Mouse (Mus musculus): ENCODE data around the gene Rgs3. TPM values are rescaled to one million over a fixed set of nuclear protein-coding genes. Genes with fewer than 3 reads are reported as not detected.

The Rgs3 gene
- total RNA-seq, 2 experiments from 2014 or later: 8.6 to 10.3 TPM

GRCm38 (mm10) chr4:62644031-62644793 lies 84.6 kb downstream of the Rgs3 start:
- TF ChIP-seq CTCF (IDR thresholded peaks at IDR 0.05): no peak
- DNase-seq: no peak

DNA sequence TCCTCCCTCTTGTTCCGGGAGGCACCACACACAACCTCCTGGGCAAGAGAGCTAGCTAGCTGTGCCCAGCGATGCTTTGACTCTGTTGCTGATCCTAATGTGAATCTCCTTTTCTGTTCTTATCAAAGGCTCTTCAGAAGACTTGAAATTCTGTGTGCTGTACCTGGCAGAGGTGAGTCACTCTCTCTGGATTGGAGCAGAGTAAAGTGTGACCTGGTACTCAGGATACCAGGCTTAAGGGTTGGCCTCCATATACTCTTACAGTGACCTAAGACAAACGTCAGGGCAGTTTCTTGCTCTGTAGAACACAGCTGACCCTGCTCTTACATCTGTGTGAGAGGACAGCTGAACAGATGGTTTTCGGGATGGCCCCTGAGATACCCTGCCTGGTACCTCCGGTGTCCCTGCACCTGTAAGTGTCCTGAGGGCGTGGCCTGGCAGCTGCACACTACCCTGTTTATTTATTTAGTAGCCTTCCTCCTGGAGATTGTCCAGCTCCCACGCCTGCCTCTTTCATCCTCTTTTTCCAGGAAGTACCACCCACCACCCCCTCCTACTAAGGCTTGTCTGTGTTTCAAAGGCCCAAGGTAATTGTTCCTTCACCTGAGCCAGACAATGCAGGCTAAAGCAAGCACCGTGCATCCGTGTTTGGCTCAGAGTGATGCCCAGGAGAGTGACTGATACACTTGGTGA lies 87.1 kb downstream of the Rgs3 start:
- intact Hi-C loops (cut with DNase I): no loop called here
- Histone ChIP-seq H3K27ac (no peak overlapping the region), H3K4me3 (no peak overlapping the region)
- TF ChIP-seq CTCF (IDR thresholded peaks at IDR 0.05): no peak
- no peak for DNase-seq

More at GRCm38 (mm10) chr4:62644031-62644793, 84.6 kb downstream of the Rgs3 start:
- intact Hi-C loops (cut with DNase I): no loop called here
- peak overlapping the region; percentile 81 for H3K27ac ChIP-seq
- H3K4me3 ChIP-seq: no peak overlapping the region

DNA sequence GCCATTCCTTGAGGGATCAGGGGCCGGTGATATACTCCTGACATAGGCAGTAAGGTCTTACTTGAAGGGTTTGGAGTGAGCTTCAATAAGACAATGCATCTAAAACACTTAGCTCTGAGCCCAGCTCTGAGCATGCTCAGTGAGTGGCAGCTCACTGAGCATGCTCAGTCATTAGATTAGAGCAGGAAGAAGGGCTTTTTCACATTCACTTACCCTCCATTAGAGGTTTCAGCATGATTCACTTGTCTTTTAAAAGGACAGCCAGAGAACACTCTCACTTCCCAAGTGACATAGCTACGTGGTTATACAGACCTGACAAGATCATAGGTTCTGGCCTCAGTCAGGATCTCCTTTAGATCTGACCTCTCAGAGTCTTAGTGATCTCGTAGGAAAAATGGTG lies 89.2 kb downstream of the Rgs3 start:
- Histone ChIP-seq H3K27ac (no peak overlapping the region), H3K4me3 (no peak overlapping the region)
- no peak for TF ChIP-seq CTCF (IDR thresholded peaks at IDR 0.05)
- no peak for DNase-seq
- intact Hi-C loops (cut with DNase I): no loop called here

DNA sequence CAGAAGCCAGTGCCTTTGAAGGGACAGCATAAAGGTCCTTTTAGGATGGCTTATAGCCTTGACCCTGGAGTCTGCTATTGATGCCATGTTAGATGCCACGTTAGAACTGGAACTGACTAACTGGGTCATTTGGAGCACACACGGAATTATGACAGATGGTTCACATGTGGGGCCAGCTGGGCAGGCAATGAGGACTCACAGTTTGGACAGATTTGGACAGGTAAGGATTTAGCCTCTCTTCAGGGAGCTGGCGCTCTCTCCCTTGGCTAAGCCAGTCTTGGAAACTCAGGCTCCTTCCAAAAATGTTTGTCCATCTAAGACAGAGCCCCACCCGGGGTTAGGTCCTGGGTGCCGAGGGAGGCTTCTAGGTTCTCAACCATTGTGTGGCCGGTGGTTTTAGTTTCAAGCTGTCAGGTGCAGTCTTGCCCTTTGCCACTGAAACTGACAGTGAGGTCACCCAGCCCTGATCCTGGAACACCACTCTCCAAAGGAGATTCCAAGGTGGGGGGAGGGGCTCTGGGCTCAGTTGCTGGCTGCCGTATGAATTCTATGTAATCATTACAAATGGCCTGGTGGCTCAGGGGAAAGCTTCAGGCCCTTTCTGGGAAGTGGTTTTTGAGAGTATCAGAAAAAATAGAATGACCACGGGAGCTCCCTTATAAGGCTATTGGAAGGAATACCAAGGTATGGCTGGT lies 90.0 kb downstream of the Rgs3 start:
- no peak for TF ChIP-seq CTCF (IDR thresholded peaks at IDR 0.05)
- no peak for DNase-seq
- intact Hi-C loops (cut with DNase I): no loop called here
- no peak overlapping the region for H3K27ac ChIP-seq
- no peak overlapping the region for H3K4me3 ChIP-seq

DNA sequence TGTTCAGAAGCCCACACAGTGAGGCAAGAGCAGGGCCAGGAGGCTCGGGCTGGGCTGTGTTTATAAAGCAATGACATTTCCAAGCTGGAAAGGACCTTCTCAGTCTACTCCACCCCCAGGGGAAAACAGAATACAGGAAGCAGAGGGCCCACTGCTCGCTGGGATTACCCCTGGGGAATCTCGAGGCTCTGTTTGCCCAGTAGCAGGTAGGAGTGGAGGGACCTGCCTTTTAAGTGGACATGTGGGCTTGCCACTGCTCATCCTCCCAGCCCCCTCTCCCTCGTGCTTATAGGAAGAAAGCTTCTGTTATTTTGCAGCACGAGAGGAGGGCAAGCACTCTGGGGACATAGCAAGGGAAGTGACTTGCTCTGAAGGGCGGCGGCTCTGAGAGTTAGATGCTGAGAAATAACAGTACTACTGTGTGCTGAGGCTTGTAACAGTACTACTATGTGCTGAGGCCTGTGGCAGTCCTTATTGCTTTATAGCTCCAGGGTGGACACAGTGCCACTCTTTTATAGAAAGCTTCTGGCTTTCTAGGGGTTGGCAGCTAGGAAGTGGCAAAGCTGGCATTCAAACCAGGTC lies 91.6 kb downstream of the Rgs3 start:
- intact Hi-C loops (cut with DNase I): no loop called here
- no peak for DNase-seq
- no peak overlapping the region for H3K4me3 ChIP-seq
- no peak for TF ChIP-seq CTCF (IDR thresholded peaks at IDR 0.05)
- no peak overlapping the region; the same call in 1 of the 2 replicates for H3K27ac ChIP-seq

- DNase-seq: no peak
These were observed 92.6 kb downstream of the Rgs3 start for GRCm38 (mm10) chr4:62652215-62652614.

DNA sequence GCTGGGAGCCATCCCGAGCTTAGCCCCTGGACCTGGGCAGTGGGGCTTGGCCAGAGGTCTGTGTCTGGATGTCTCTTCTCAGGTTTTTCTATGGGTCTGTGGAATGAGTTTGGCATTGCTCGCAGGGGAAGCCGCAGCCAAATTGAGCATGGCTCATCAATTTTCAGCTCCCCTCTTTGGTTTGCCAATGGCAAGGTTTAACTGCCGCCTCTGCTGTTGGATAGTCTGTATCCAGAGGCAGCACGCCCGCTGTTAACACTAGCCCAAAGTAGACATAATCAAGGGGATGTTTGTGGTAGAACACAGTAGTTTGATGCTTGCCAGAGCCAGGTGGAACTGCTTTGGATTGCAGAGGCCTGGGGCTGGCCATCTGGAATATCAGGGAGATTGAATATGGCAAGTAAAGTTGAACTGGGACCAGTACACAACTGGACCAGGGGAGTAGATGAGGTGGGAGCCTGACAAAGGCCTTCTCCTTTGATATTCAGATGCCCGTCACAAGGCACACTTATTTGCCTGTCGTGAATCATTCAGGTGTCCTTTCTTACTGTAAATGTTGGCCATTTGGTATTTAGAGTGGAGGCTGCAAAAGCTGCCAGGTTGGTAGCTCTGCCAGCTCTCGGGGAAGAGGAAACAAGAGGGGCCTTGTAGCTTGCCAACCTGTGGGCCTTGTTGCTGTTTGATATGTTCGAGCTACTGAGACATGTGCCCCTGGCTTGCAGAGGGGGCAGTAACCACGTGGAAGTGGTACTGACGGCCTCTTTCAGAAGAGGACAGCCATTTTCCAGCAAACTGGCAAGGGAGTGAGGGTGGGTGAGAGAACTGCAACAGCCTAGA lies 93.5 kb downstream of the Rgs3 start:
- DNase-seq: no peak
- no peak for TF ChIP-seq CTCF (IDR thresholded peaks at IDR 0.05)
- Histone ChIP-seq H3K27ac (no peak overlapping the region), H3K4me3 (no peak overlapping the region)
- intact Hi-C loops (cut with DNase I): no loop called here

More at GRCm38 (mm10) chr4:62652215-62652614, 92.6 kb downstream of the Rgs3 start:
- TF ChIP-seq CTCF (IDR thresholded peaks at IDR 0.05): no peak
- intact Hi-C loops (cut with DNase I): no loop called here
- Histone ChIP-seq H3K4me3 (no peak overlapping the region), H3K27ac (peak overlapping the region; percentile 12; the same call in 1 of the 2 replicates)

DNA sequence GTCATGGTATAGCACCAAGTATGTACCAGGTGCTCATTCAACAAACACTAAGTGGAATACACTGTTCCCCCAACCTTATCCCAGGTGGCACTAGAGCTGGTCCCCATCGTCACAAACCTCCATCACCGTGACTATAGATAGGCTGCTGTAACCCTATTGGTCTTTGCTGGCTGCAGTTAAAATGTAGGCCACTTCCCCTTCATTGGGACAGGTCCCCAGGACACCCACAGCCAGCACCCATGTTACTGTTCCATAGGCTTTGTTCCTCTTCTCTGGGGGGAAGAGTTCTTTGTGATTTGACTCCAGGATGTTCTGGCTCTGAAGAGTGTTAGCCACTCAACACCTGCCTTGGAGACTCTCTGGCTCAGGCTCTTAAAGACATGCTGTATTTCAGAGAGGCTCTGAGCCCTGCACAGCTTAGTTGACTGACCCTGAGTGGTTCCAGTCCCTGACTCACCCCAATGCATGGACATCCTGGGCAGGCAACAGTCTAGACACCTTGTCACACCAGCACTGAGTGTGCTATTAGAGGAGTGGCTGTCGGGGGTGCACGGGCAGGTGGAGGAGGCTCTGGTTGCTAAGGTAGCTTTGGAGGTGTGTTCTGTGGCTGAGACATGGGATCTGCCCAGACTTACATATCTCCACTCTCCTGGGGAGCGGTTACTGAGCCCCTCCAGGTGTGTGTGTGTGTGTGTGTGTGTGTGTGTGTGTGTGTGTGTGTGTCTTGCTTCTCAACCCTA lies 94.4 kb downstream of the Rgs3 start:
- Histone ChIP-seq H3K4me3 (no peak overlapping the region), H3K27ac (no peak overlapping the region)
- DNase-seq: no peak
- intact Hi-C loops (cut with DNase I): no loop called here
- no peak for TF ChIP-seq CTCF (IDR thresholded peaks at IDR 0.05)

GRCm38 (mm10) chr4:62659264-62659663 lies 99.6 kb downstream of the Rgs3 start:
- Histone ChIP-seq H3K27ac (peak overlapping the region; percentile 73), H3K4me3 (no peak overlapping the region)
- DNase-seq: peak; percentile 44
- intact Hi-C loops (cut with DNase I): no loop called here
- no peak for TF ChIP-seq CTCF (IDR thresholded peaks at IDR 0.05)

- DNase-seq: no peak
- no peak for TF ChIP-seq CTCF (IDR thresholded peaks at IDR 0.05)
- Histone ChIP-seq H3K4me3 (no peak overlapping the region), H3K27ac (peak overlapping the region; percentile 73)
- intact Hi-C loops (cut with DNase I): no loop called here
These were observed 100.4 kb downstream of the Rgs3 start for GRCm38 (mm10) chr4:62659861-62660553.

GRCm38 (mm10) chr4:62660554-62660864 lies 100.9 kb downstream of the Rgs3 start:
- Histone ChIP-seq H3K4me3 (no peak overlapping the region), H3K27ac (peak overlapping the region; percentile 73)
- intact Hi-C loops (cut with DNase I): no loop called here
- no peak for DNase-seq
- TF ChIP-seq CTCF (IDR thresholded peaks at IDR 0.05): no peak

Data from gastrocnemius, adult 2 months (tissue).